Mouse (Mus musculus): Measurements from ENCODE around the gene Rhobtb1.

Rhobtb1 gene

DNA sequence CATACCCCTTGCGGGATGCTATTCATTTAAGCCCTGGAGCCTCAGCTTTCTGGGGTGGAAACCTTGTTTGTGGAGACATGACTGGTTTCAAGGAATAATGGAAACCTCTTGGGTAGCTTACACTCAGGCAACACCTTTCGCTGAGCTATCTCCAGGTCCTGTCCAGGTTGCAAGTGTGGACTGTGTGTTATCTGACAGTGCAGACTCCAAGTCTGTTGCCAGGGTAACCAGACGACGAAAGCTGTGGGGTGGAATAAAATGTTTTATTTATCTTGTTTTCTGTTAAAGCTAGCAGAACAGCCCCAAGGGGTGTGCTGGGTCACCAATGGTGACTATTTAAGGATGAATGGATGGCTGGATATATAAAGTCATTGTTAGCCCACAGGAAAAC lies 177.4 kb downstream of the Rhobtb1 start:
- no peak for DNase-seq

DNA sequence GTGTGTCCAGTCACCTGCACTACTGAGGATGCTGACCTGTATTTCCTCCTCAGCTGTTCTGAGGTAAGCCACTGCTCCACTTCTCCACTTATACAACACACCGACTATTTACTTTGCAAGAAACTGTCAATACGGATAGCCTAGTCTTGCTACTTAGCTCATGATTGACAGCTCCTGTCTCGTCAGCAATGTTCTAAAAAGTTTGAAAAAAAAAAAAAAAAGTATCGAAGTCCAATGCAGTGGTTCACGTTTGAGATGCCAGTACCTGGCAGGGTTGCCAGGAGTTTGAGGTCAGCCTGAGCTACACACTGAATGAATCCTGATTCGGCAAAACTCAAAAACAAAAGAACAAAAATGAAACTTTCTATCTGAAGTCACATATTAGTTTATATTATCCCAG lies 180.0 kb downstream of the Rhobtb1 start:
- no peak for DNase-seq

DNA sequence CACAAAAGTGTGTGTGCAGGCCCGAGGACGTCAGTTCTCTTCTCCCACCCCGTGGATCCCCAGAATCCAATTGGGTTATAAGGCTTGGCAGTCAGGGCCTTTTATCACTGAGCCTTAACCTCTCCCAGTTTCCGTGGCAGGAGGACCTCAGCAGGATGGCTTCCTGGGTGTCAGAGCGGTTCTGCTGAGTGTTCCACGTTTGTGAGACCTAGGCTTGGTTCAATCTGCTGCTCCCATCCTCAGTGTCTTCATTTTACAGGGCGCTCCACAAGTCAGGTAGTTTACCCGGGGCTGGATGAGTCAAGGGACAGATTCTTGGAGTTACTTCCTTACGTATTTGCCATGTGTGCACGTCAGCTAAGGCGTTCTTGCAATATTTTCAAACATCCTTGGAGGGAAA lies 182.0 kb downstream of the Rhobtb1 start:
- no peak for DNase-seq

DNA sequence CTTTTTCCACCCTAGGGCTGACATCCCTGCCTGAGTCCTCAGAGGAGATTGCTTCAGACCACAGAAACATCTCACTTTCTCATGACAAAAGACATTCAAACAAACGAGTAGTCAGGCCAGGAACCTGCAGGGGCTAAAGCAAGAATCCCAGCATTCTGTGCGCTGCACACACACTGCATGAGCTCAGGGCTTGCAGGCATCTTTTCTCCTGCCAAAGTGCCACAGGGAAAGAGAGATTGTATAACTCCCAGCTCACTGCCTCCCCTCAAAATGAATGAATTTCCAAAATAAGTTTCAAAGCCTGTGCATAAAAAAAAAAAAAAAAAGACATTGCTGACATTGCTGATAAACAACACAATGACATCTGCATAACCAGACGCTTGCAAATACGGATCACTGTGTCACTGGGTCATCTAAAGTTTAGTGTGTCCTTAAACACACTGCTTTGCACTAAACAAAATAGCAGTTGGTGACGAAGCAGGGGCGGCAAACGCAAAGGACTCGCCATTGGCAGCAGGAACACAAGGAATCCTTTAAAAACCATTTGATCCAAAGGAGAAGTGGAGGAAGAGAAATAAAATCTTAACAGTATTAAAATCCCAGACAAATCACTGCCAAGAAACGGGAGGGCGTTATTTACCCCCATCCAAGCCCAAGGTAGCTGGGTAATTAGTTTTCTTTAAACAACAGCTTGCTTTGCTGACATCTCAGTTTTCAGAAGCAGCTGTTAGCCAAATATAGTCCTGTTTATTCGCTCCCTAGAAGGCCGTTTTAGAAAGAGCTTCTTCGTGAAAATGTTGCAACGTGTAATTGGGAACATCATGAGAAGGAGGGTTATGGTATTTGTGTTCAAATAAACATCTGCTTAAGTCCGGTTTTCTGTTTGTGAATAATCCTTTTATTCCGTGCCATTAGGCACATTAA lies 183.3 kb downstream of the Rhobtb1 start:
- DNase-seq, result peak; percentile 17

DNA sequence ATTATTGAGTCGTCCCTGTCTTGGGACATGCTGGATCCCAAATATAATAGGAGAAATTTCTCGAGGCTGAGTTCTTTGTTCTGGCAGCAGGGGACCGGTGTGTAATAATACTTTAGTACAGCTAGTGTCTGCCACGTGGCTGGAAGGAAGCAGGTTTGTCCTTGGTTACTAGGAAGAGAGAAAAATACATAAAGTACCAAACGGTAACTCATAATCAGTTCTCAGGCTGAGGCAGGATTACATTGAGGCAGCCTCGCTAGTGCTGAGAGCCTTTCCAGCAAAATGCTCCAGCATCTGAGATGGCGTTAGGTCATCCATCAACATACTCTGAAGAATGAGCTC lies 183.9 kb downstream of the Rhobtb1 start:
- DNase-seq, result no peak

DNA sequence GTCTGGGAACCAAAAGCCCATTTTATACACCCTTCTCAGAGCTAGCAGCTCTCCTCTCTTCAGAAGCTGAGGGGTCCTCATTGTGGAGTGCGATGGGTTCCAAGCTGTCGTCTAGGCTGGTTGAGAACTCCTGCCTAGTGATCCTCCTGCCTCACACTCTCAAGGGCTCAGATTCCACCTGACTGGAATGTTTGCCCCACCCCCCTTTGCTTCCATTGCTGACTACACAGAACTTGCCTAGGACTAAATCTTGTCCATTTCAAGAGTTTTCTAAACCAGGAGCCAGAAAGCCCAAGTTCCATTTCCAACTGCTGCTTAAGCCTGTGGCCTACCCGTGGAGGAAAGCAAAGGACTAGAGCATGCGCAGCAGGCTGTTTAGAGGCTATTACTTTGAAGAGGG lies 184.4 kb downstream of the Rhobtb1 start:
- DNase-seq, result no peak

DNA sequence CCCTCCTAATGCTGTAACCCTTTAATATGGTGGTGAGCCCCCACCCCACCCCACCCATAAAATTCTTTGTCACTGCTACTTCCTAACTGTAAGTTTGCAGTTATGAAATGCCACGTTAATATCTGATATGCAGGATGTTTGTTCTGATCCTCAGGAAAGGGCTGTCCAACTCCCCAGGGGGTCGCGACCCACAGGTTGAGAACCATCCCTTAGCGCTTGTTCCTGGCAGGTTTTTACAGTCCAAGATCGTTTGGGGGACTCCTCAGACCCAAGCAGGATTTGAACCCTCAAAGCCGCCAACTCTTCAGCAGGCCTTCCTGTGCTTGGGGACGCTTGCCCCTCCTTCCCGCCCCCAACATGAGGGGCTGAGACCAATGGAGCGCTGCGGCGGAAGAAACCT lies 185.0 kb downstream of the Rhobtb1 start:
- no peak for DNase-seq

DNA sequence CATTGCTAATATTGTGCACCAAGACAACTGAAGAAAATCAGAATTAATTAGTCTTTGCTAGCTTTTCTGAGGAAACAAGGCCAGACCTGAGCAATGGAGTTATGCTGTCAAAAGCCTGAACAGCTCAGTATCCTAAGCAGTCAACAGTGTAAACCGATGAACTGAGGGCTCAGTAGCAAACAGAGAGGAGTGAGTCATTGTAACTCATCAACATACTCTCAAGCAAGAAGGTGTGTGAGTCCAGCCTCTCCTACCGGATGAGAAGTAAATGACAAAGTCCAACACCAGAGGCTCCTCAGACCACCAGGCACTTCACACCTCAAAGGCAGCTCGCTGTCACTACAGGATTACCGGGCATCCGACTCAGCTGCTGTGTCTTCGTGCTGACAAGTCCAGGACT lies 188.8 kb downstream of the Rhobtb1 start:
- no peak for DNase-seq
